Mouse (Mus musculus) midbrain, embryonic 14.5 days (tissue): ENCODE measurements around the gene Slc10a7. TPM values are rescaled to one million over a fixed set of nuclear protein-coding genes. Genes with fewer than 3 reads are reported as not detected.

Experiments
- ATAC-seq: fragments of 200-750 bp; cut with Nextera tagmentation; 2 replicates; pipeline ENCODE4 v1.8.0; 2017; ENCODE audit warnings: moderate number of reproducible peaks, moderate library complexity; ENCODE audit not compliant: low FRiP score, low TSS enrichment
- DNase-seq: peaks from one replicate; pipeline ENCODE4 v3.0.0-alpha.2; 2015
- H3K27ac ChIP-seq: fragments of 300-500 bp; sonication (generic); replicated peaks from 2 replicates; pipeline ENCODE4 v1.5.1; 2014; ENCODE audit warnings: mild to moderate bottlenecking, low read depth, low read length, moderate library complexity
- H3K27me3 ChIP-seq: fragments of 300-500 bp; sonication (generic); 2 replicates; pipeline ENCODE4 v1.6.1; 2014; ENCODE audit warnings: low read length, control low read depth, mixed read lengths; ENCODE audit not compliant: control insufficient read depth, insufficient read depth
- H3K36me3 ChIP-seq: fragments of 300-500 bp; sonication (generic); 2 replicates; pipeline ENCODE4 v1.6.1; 2014; ENCODE audit warnings: low read length, control low read depth; ENCODE audit not compliant: control insufficient read depth, insufficient read depth
- H3K4me1 ChIP-seq: fragments of 300-500 bp; sonication (generic); 2 replicates; pipeline ENCODE4 v1.6.1; 2014; ENCODE audit warnings: mild to moderate bottlenecking, antibody characterized with exemption, low read length, control low read depth; ENCODE audit not compliant: control insufficient read depth, insufficient read depth
- H3K4me2 ChIP-seq: fragments of 300-500 bp; sonication (generic); 2 replicates; pipeline ENCODE4 v1.6.1; 2014; ENCODE audit warnings: mild to moderate bottlenecking, low read length, moderate library complexity
- H3K4me3 ChIP-seq: fragments of 300-500 bp; sonication (generic); replicated peaks from 2 replicates; pipeline ENCODE4 v1.5.1; 2014; ENCODE audit warnings: low read depth, low read length
- H3K9ac ChIP-seq: fragments of 300-500 bp; sonication (generic); replicated peaks from 2 replicates; pipeline ENCODE4 v1.6.1; 2014; ENCODE audit warnings: mild to moderate bottlenecking, low read length, moderate library complexity
- H3K9me3 ChIP-seq: fragments of 300-500 bp; sonication (generic); 2 replicates; pipeline ENCODE4 v1.6.1; 2016; ENCODE audit warnings: low read length, control low read depth, mixed read lengths; ENCODE audit not compliant: control insufficient read depth
- WGBS: fragments of 180-500 bp; shearing (Covaris S2); extraction: QIAGEN DNeasy Blood & Tissue Kit; methylation state at CpG from one replicate; pipeline ENCODE4 v1.1.7; 2014; 5-methylcytosine and 5-hydroxymethylcytosine counted together
- polyA plus RNA-seq: library from polyadenylated mRNA; unstranded; fragments of >200 nt; fragmentation: Nextera tagmentation; extraction: Ambion mirVana; gene quantifications from 2 replicates; pipeline ENCODE4 v1.2.1, GENCODE M21; 2014

Gene Slc10a7
- polyA plus RNA-seq, 1 experiment from 2014 or later = 9.7 TPM

GRCm38 (mm10) chr8:78578036-78578435 is 68.9 kb downstream of the Slc10a7 start:
- no peak for DNase-seq
- Histone ChIP-seq H3K4me2 (0 out of 2 replicates have a peak overlapping the region, but pooled peaks have one; percentile 3), H3K9ac (no peak overlapping the region), H3K9me3 (no peaks in the 10 kb centered on the region), H3K36me3 (no peaks in the 10 kb centered on the region), H3K27ac (no peak overlapping the region), H3K4me3 (no peak overlapping the region), H3K27me3 (no peaks in the 10 kb centered on the region), H3K4me1 (peaks cover 11% of the 10 kb centered on the region)
- 41% methylated on average over 3 of the region's 3 CpGs for WGBS
- no peak for ATAC-seq

DNA sequence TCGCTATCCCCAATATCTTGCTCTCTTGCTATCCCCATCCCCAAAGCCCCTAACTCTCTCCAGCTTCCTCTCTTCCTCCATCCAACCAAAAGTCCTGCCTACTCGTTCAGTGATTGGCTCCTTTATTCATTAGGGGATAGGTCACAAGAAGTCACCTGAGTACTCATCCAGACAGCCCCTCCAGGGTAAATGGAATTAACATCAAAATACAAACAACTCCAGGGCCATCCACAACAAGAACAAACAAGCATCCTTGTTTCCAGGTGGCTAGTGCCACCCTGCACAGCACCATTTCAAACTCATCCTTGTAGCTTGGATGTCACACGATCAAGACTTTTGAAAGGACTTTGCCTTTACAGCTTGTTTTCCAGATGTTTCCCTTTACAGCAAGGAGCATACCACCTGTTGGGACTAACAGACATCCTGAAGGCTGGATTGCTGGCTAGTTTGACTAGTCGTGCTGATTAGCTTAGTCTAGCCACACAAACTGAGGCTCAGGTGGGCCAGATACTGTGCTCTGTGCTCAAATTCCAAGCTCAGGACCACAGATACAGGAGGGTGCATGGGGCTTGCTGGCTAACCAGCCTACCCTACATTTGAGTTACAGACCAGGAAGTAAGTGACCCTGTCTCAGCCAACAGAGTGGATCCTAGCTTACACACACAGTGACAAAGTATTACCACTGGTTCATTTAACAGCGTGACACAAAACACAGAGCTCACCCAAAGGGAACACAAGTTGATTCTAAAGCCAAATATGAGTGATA is 75.0 kb downstream of the Slc10a7 start:
- 81% methylated on average over 5 of the region's 5 CpGs for WGBS

GRCm38 (mm10) chr8:78584863-78585262 is 75.7 kb downstream of the Slc10a7 start:
- Histone ChIP-seq H3K27me3 (no peaks in the 10 kb centered on the region), H3K4me2 (no peak overlapping the region), H3K4me1 (no peaks in the 10 kb centered on the region; the same call in 1 of the 2 replicates), H3K27ac (no peak overlapping the region), H3K36me3 (no peaks in the 10 kb centered on the region), H3K9ac (no peak overlapping the region), H3K4me3 (no peak overlapping the region), H3K9me3 (no peaks in the 10 kb centered on the region)
- ATAC-seq (no peak), DNase-seq (no peak)
- WGBS = 83% methylated on average over 3 of the region's 3 CpGs

More for the DNA sequence above, 75.0 kb downstream of the Slc10a7 start:
- Histone ChIP-seq H3K27ac (no peak overlapping the region), H3K4me2 (no peak overlapping the region), H3K4me1 (no peaks in the 10 kb centered on the region; the same call in 1 of the 2 replicates), H3K4me3 (no peak overlapping the region), H3K9ac (no peak overlapping the region), H3K36me3 (no peaks in the 10 kb centered on the region), H3K27me3 (no peaks in the 10 kb centered on the region), H3K9me3 (no peaks in the 10 kb centered on the region)
- DNase-seq (no peak), ATAC-seq (no peak)

- H3K36me3 ChIP-seq = no peaks in the 10 kb centered on the region
- H3K27ac ChIP-seq = 0 out of 2 replicates have a peak overlapping the region, but pooled peaks have one; percentile 13
- H3K9me3 ChIP-seq = no peaks in the 10 kb centered on the region
- ATAC-seq (no peak; the same call in 1 of the 2 replicates), DNase-seq (no peak)
- H3K4me2 ChIP-seq = no peak overlapping the region
- WGBS = 54% methylated on average over 6 of the region's 6 CpGs
- no peak overlapping the region for H3K9ac ChIP-seq
- no peaks in the 10 kb centered on the region for H3K27me3 ChIP-seq
- 0 out of 2 replicates have a peak, but pooled peaks cover 5% of the 10 kb centered on the region for H3K4me1 ChIP-seq
- no peak overlapping the region for H3K4me3 ChIP-seq
These were observed 86.3 kb downstream of the Slc10a7 start for GRCm38 (mm10) chr8:78595481-78595908.

DNA sequence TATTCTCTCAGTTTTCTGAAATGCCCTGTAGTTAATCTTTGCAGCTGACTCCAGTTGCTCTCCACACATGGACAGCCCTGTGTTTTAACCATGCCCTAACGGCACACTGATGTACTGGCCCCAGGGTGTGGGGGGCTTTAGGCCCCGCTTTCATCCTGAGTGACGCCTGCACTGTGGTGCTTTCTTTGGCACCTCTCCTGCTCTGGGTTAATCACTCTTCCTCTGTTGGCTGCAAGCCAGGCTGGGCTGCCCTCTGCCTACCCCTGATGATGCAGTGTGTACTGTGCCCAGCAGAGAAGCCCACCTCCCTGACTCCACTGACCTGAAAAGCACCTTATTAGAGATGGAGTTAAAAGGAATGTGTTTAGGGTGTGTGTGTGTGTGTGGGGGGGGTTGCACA is 89.1 kb downstream of the Slc10a7 start:
- ATAC-seq = peak; percentile 80
- H3K9ac ChIP-seq = no peak overlapping the region

DNA sequence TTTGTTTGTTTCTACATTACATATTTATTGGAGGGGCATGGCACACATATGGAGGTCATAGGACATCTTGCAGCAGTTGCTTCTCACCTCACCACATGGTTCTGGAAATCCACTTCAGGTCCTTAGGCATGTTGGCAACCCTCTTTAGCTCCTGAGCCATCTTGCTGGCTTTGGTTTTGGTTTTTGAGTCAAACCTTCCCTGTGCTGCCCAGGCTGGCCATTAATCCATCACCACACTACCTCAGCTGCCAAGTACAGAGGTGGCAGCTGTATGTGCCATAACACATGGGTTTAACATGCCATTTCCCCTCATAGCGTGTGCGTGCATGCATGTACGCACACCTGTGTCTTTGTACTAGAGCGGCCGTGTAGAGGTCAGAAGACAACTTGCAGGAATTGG is 93.9 kb downstream of the Slc10a7 start:
- no peak for DNase-seq
- no peaks in the 10 kb centered on the region for H3K9me3 ChIP-seq
- no peak for ATAC-seq
- H3K4me1 ChIP-seq = 0 out of 2 replicates have a peak, but pooled peaks cover 4% of the 10 kb centered on the region
- H3K27ac ChIP-seq = no peak overlapping the region
- no peak overlapping the region for H3K9ac ChIP-seq
- H3K4me2 ChIP-seq = no peak overlapping the region
- no peak overlapping the region for H3K4me3 ChIP-seq
- WGBS = 97% methylated on average over 5 of the region's 5 CpGs
- peaks cover 7% of the 10 kb centered on the region; the same call in 1 of the 2 replicates for H3K36me3 ChIP-seq
- H3K27me3 ChIP-seq = no peaks in the 10 kb centered on the region

More for the DNA sequence above, 89.1 kb downstream of the Slc10a7 start:
- no peak overlapping the region for H3K4me3 ChIP-seq
- H3K9me3 ChIP-seq = no peaks in the 10 kb centered on the region
- no peak overlapping the region for H3K27ac ChIP-seq
- 0 out of 2 replicates have a peak, but pooled peaks cover 5% of the 10 kb centered on the region for H3K4me1 ChIP-seq
- peak; percentile 76 for DNase-seq
- H3K36me3 ChIP-seq = no peaks in the 10 kb centered on the region
- no peaks in the 10 kb centered on the region for H3K27me3 ChIP-seq
- WGBS = 13% methylated on average over 3 of the region's 3 CpGs
- H3K4me2 ChIP-seq = no peak overlapping the region

- no peak overlapping the region for H3K4me3 ChIP-seq
- peaks cover 7% of the 10 kb centered on the region; the same call in 1 of the 2 replicates for H3K36me3 ChIP-seq
- H3K27ac ChIP-seq = no peak overlapping the region
- WGBS = 92% methylated on average over 9 of the region's 9 CpGs
- H3K9ac ChIP-seq = no peak overlapping the region
- no peak for DNase-seq
- no peaks in the 10 kb centered on the region for H3K4me1 ChIP-seq
- no peaks in the 10 kb centered on the region for H3K27me3 ChIP-seq
- ATAC-seq = no peak
- no peak overlapping the region for H3K4me2 ChIP-seq
- H3K9me3 ChIP-seq = no peaks in the 10 kb centered on the region
These were observed 95.3 kb downstream of the Slc10a7 start for GRCm38 (mm10) chr8:78604426-78604825.

DNA sequence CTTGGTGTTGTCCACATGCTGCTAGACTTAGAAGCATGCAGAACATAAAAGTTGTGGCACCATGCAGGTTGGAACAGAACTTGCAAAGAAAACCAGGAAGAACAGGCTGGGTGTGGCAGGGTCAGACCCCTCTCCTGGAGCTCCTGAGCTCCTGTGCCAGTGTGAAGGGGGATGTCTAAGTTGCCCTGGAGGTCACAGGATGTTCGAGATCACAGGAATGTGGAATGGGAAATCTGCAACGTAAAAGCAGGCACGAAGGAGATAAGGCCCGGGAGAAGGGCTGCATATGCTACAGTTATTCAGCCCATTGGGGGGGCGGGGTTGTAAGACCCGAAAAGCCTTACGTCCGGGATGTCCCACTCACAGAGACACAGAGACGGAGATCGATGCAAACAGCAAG is 100.2 kb downstream of the Slc10a7 start:
- Histone ChIP-seq H3K4me2 (no peak overlapping the region), H3K27ac (no peak overlapping the region), H3K36me3 (peaks cover 5% of the 10 kb centered on the region; the same call in 1 of the 2 replicates), H3K9ac (no peak overlapping the region), H3K9me3 (no peaks in the 10 kb centered on the region), H3K4me3 (no peak overlapping the region), H3K27me3 (no peaks in the 10 kb centered on the region), H3K4me1 (no peaks in the 10 kb centered on the region)
- WGBS = 95% methylated on average over 10 of the region's 10 CpGs
- DNase-seq (no peak), ATAC-seq (no peak)

GRCm38 (mm10) chr8:78611019-78611418 is 101.9 kb downstream of the Slc10a7 start:
- no peak for ATAC-seq
- WGBS = 94% methylated on average over 6 of the region's 6 CpGs
- no peaks in the 10 kb centered on the region for H3K27me3 ChIP-seq

More at GRCm38 (mm10) chr8:78611019-78611418, 101.9 kb downstream of the Slc10a7 start:
- Histone ChIP-seq H3K4me3 (no peak overlapping the region), H3K4me2 (no peak overlapping the region), H3K9me3 (no peaks in the 10 kb centered on the region), H3K36me3 (no peaks in the 10 kb centered on the region), H3K4me1 (no peaks in the 10 kb centered on the region), H3K9ac (no peak overlapping the region), H3K27ac (no peak overlapping the region)
- DNase-seq = no peak
